Mouse (Mus musculus) neural tube, embryonic 12.5 days (tissue): Measurements from ENCODE around the gene Rsc1a1. TPM values are rescaled to one million over a fixed set of nuclear protein-coding genes. Genes with fewer than 3 reads are reported as not detected.

ENCODE experiments used
- ATAC-seq: fragments of 200-750 bp; cut with Nextera tagmentation; 2 replicates; pipeline ENCODE4 v1.8.0; 2017; ENCODE audit warnings: low read depth, mild to moderate bottlenecking, moderate TSS enrichment, moderate library complexity; ENCODE audit not compliant: low FRiP score
- H3K27ac ChIP-seq: fragments of 300-500 bp; sonication (generic); 2 replicates; pipeline ENCODE4 v1.5.1; 2016
- H3K27me3 ChIP-seq: fragments of 300-500 bp; sonication (generic); replicated peaks from 2 replicates; pipeline ENCODE4 v1.6.1; 2016; ENCODE audit warnings: mild to moderate bottlenecking
- H3K36me3 ChIP-seq: fragments of 300-500 bp; sonication (generic); 2 replicates; pipeline ENCODE4 v1.6.1; 2016; ENCODE audit warnings: mild to moderate bottlenecking
- H3K4me1 ChIP-seq: fragments of 300-500 bp; sonication (generic); 2 replicates; pipeline ENCODE4 v1.6.1; 2016
- H3K4me2 ChIP-seq: fragments of 300-500 bp; sonication (generic); replicated peaks from 2 replicates; pipeline ENCODE4 v1.6.1; 2016; ENCODE audit warnings: mild to moderate bottlenecking
- H3K4me3 ChIP-seq: fragments of 300-500 bp; sonication (generic); 2 replicates; pipeline ENCODE4 v1.5.1; 2016
- H3K9ac ChIP-seq: fragments of 300-500 bp; sonication (generic); 2 replicates; pipeline ENCODE4 v1.6.1; 2016; ENCODE audit warnings: mild to moderate bottlenecking
- H3K9me3 ChIP-seq: fragments of 300-500 bp; sonication (generic); 2 replicates; pipeline ENCODE4 v1.6.1; 2016; ENCODE audit warnings: mild to moderate bottlenecking
- WGBS: fragments of 180-500 bp; shearing (Covaris S2); methylation state at CpG from one replicate; pipeline ENCODE4 v1.1.7; 2016; 5-methylcytosine and 5-hydroxymethylcytosine counted together
- polyA plus RNA-seq: library from polyadenylated mRNA; unstranded; fragments of >200 nt; fragmentation: Nextera tagmentation; extraction: Ambion mirVana; gene quantifications from 2 replicates; pipeline ENCODE4 v1.2.1, GENCODE M21; 2016

Gene Rsc1a1
- polyA plus RNA-seq: 1.2 TPM in 1 of 2 replicates, not detected in the other

DNA sequence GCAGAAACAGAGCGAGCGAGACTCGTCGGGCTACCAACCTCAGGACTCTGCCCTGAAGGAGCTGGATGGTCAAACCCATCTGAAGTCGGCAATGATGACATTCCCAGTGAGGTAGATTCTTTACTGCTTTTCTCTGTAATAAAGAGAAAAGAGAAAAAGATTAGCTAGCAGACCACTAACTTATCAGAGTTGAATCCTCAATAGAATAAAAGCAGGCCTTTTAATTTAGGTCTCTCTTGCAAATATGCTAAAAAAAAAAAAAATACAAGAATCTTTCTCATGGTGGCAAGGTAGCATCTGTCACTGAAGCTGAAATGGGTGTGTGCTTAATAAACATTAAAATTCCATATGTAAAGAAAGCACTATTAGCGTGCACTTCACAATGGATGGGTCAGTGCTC lies at the start of gene Rsc1a1:
Gene Rsc1a1, minus strand, starts transcription at position 101 of the 400 bp plus-strand sequence.
- Histone ChIP-seq H3K4me2 (no peak within 1 kb of the TSS), H3K4me3 (no peak within 1 kb of the TSS), H3K36me3 (peaks cover 62% of the 10 kb centered on the region), H3K27me3 (no peaks in the 10 kb centered on the region), H3K9ac (no peak within 1 kb of the TSS), H3K9me3 (no peaks in the 10 kb centered on the region), H3K27ac (no peak within 1 kb of the TSS), H3K4me1 (no peaks in the 10 kb centered on the region)
- ATAC-seq: no peak
- WGBS: 90% methylated on average over 6 of the region's 6 CpGs

DNA sequence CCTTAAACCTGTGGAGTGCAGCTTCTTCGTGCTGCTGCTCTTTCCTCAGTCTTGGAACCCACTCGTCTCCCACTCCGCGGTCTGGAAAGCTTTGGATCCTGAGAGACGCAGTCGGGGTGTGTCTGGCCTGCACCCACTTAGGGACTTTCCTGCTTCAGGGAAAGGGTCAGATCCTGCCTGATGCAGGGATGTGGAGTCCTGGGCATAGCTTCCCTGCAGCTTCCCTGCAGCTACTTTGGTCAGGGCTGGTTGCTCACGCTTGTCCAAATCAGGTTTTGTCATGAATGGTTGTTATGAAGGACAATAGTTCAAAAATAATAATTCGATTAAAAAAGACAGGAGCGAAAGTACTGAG lies 49.8 kb upstream of the Rsc1a1 start:
- no peaks in the 10 kb centered on the region for H3K36me3 ChIP-seq
- no peak overlapping the region for H3K27ac ChIP-seq
- 25% methylated on average over 9 of the region's 9 CpGs for WGBS
- peak overlapping the region; percentile 18 for H3K4me3 ChIP-seq
- no peaks in the 10 kb centered on the region for H3K27me3 ChIP-seq
- peaks cover 3% of the 10 kb centered on the region for H3K4me1 ChIP-seq
- H3K4me2 ChIP-seq: peak overlapping the region; percentile 58
- H3K9ac ChIP-seq: peak overlapping the region; percentile 2; the same call in 1 of the 2 replicates
- no peaks in the 10 kb centered on the region for H3K9me3 ChIP-seq
- no peak for ATAC-seq

DNA sequence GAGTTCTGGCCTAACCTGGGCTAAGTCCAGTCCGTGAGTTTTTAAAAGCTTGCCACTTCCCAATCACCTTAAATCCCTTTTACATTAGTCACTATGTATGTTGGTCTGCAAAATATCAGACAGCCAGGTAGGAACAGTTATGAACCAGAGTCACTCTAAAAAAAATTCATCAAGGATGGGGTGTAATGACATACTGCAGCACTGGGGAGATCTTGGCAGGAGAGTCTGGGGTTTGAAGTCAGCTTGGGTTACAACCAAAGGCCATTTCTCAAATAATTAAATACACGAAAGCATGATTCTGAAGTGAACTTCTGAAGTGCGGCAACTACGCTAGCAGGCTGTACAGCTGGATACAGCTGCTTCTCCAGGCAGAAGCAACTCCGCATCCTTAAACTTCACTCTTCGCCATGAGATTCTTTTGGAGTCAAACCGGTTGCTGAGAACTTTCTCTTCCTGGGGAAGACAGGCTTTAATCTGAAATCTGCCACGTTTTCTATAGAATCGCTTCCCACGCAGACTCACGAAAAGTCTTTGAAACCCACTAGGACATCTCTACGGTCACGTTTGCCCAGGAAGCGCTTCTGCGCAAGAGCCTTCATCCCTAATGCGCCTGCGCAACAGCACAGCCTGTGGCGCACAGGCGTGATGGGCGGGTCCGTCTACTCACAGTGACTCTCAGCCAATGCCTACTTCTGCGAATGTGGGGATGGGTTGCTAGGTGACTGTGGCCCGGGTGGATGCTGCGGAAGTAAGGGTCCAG lies 49.2 kb upstream of the Rsc1a1 start:
- Histone ChIP-seq H3K4me3 (peak overlapping the region; percentile 18), H3K9ac (peak overlapping the region; percentile 2; the same call in 1 of the 2 replicates), H3K36me3 (no peaks in the 10 kb centered on the region), H3K4me1 (peaks cover 3% of the 10 kb centered on the region), H3K27me3 (no peaks in the 10 kb centered on the region), H3K27ac (no peak overlapping the region), H3K9me3 (no peaks in the 10 kb centered on the region), H3K4me2 (peak overlapping the region; percentile 58)
- WGBS: 9% methylated on average over 24 of the region's 24 CpGs
- peak; percentile 98 for ATAC-seq

DNA sequence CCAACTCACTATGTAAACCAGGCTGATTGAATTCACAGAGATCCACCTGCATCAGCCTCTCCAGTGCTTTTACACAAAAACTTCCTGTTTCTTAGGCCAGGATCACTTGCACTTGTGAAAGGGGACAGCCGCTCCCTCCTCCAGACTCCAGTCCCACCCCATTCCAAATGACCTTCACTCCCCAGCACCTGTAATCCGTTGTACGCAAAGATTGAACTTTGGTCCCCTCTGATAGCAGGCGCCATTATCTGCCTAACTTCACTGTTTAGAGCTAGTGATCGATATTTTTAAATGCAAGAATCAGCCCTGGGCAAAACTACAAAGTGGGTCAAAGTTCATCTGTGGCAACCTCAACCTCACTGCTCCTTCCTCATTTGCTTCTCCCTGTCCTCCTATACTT lies 46.4 kb upstream of the Rsc1a1 start:
- Histone ChIP-seq H3K27ac (no peak overlapping the region), H3K9me3 (no peaks in the 10 kb centered on the region), H3K27me3 (no peaks in the 10 kb centered on the region), H3K4me1 (peaks cover 3% of the 10 kb centered on the region), H3K4me3 (no peak overlapping the region), H3K36me3 (no peaks in the 10 kb centered on the region), H3K9ac (no peak overlapping the region), H3K4me2 (no peak overlapping the region)
- 79% methylated on average over 5 of the region's 5 CpGs for WGBS
- ATAC-seq: no peak

DNA sequence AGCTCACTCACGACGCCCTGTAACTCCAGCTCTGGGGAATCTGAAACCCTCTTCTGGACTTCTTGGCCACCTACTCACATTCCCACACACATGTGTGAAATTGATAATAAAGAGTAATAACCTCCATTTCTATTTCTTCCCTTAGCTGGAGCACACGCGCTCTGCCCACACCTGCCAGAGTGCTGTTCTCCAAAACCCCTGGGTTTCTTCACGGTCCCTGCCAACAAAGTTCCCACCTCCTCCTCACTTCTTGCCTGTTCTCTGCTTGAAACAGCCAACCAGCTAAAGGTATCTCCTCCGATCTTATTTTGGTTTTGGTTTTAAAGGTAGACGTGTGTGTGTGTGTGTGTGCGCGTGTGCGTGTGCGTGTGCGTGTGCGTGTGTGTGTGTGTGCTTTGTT lies 45.0 kb upstream of the Rsc1a1 start:
- H3K27me3 ChIP-seq: no peaks in the 10 kb centered on the region
- no peak overlapping the region for H3K27ac ChIP-seq
- 86% methylated on average over 13 of the region's 13 CpGs for WGBS
- H3K9ac ChIP-seq: no peak overlapping the region
- no peak for ATAC-seq
- H3K4me2 ChIP-seq: no peak overlapping the region
- no peaks in the 10 kb centered on the region for H3K36me3 ChIP-seq
- no peaks in the 10 kb centered on the region for H3K9me3 ChIP-seq
- peaks cover 3% of the 10 kb centered on the region for H3K4me1 ChIP-seq
- no peak overlapping the region for H3K4me3 ChIP-seq

DNA sequence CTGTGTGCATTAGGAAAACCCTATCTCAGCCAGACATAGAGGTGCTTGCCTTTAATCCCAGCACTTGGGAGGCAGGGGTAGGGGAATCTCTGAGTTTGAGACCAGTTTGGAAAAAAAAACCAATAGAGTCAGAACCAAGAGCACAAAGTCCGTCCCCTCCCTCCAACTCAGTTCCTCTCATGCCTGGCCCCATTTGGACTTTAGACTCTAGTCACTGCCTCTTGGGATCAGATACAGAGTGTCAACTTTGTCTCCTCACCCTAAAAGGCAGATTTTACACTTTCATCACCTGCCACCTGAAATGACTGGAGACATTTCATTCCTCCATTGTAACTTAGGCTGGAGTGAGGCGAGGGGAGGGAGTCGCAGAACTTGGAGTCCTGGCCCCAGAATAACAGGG lies 43.9 kb upstream of the Rsc1a1 start:
- Histone ChIP-seq H3K4me2 (no peak overlapping the region), H3K27me3 (no peaks in the 10 kb centered on the region), H3K9ac (no peak overlapping the region), H3K4me1 (no peaks in the 10 kb centered on the region), H3K27ac (no peak overlapping the region), H3K9me3 (no peaks in the 10 kb centered on the region), H3K36me3 (no peaks in the 10 kb centered on the region), H3K4me3 (no peak overlapping the region)
- ATAC-seq: no peak
- 87% methylated on average over 3 of the region's 3 CpGs for whole genome bisulfite sequencing

DNA sequence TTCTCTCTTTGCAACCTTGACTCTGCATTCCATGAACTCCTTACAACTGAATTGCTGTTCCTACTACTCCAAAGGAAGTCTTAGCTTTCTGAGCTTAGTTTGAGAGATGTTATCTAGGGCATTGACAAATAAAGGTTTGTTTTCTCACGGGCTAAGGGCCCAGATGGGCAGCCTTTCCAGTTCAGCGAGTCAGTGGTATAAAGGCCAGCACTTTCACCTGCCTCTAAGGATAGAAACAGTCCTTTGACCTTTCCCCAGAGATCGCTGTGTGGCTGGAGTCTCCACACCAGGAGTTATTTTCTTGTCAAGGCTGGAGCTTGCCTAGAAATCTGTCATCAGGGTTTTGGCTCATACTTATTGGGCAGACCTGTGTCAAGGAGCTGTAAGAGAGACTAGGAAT lies 40.3 kb upstream of the Rsc1a1 start:
- H3K27ac ChIP-seq: no peak overlapping the region
- no peak overlapping the region for H3K4me2 ChIP-seq
- H3K36me3 ChIP-seq: no peaks in the 10 kb centered on the region
- H3K9ac ChIP-seq: no peak overlapping the region
- 75% methylated on average over 3 of the region's 3 CpGs for WGBS
- H3K9me3 ChIP-seq: no peaks in the 10 kb centered on the region
- ATAC-seq: no peak
- H3K4me3 ChIP-seq: no peak overlapping the region
- peaks cover 13% of the 10 kb centered on the region for H3K4me1 ChIP-seq
- no peaks in the 10 kb centered on the region for H3K27me3 ChIP-seq

DNA sequence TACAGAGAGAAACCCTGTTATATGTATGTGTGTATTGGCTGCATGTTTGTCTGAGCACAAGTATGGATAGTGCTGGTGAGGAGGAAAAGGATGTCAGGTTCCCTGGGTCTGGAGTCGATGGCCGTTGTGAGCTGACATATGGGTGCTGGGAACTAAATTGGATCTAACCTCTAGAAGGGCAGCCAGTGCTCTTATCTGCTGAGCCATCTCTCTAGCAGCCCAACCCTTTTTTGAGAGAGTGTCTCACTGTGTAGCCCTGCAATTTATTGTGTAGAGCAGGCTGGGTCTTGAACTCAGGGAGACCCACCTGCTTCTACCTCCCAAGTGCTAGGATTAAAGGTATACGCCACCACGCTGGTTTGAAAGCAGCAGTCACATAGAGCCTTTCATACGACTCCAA lies 39.9 kb upstream of the Rsc1a1 start:
- Histone ChIP-seq H3K9ac (no peak overlapping the region), H3K4me3 (no peak overlapping the region), H3K9me3 (no peaks in the 10 kb centered on the region), H3K27ac (no peak overlapping the region), H3K27me3 (no peaks in the 10 kb centered on the region), H3K4me1 (peaks cover 13% of the 10 kb centered on the region), H3K4me2 (no peak overlapping the region), H3K36me3 (no peaks in the 10 kb centered on the region)
- no peak for ATAC-seq
- WGBS: 89% methylated on average over 5 of the region's 5 CpGs

DNA sequence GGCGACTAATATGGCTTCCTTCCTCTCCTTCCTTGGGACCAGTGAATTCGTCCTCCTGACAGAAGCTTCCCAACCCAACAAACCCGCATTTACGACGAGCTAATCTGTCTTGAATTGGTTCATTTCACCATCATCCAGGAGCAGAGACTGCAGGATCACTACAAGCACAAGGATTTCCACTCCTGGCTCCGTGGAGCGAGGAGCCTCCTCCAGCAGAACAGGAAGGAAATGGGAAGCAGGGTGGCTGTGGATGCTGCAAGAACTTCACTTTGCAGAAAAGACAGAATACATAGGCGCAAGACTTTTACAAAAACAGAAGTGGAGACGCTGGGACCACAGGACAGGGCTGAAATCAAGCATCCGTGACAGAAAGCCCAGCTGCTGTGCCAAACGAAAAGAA lies 39.2 kb upstream of the Rsc1a1 start:
- 66% methylated on average over 11 of the region's 11 CpGs for WGBS
- Histone ChIP-seq H3K4me2 (no peak overlapping the region), H3K27me3 (no peaks in the 10 kb centered on the region), H3K4me1 (peaks cover 13% of the 10 kb centered on the region), H3K27ac (no peak overlapping the region), H3K36me3 (0 out of 2 replicates have a peak, but pooled peaks cover 5% of the 10 kb centered on the region), H3K4me3 (no peak overlapping the region), H3K9ac (no peak overlapping the region), H3K9me3 (no peaks in the 10 kb centered on the region)
- ATAC-seq: no peak

DNA sequence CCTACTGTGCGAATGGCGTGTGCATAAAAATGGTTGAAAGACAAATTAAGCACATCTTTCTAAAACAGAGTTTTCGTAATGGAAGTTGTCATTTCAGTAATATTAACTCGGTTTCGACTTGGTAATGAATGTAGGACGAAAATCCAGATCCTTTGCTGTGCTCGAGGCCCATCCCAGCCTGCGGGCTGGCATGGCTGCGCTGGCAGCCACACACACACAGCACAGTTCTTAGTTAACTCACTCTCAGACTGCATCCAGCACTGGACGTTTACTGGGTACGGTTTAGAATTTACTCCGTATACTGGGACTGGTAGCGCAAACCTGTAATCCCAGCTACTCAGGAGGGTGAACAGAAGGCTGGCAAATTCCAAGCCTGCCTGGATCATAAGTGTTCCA lies 38.3 kb upstream of the Rsc1a1 start:
- 9% methylated on average over 13 of the region's 13 CpGs for whole genome bisulfite sequencing
- ATAC-seq: peak; percentile 76
- no peaks in the 10 kb centered on the region for H3K27me3 ChIP-seq
- peak overlapping the region; percentile 96 for H3K4me2 ChIP-seq
- H3K27ac ChIP-seq: no peak overlapping the region
- no peaks in the 10 kb centered on the region for H3K9me3 ChIP-seq
- H3K9ac ChIP-seq: peak overlapping the region; percentile 97
- H3K4me3 ChIP-seq: peak overlapping the region; percentile 99
- H3K4me1 ChIP-seq: peaks cover 13% of the 10 kb centered on the region
- 0 out of 2 replicates have a peak, but pooled peaks cover 5% of the 10 kb centered on the region for H3K36me3 ChIP-seq

DNA sequence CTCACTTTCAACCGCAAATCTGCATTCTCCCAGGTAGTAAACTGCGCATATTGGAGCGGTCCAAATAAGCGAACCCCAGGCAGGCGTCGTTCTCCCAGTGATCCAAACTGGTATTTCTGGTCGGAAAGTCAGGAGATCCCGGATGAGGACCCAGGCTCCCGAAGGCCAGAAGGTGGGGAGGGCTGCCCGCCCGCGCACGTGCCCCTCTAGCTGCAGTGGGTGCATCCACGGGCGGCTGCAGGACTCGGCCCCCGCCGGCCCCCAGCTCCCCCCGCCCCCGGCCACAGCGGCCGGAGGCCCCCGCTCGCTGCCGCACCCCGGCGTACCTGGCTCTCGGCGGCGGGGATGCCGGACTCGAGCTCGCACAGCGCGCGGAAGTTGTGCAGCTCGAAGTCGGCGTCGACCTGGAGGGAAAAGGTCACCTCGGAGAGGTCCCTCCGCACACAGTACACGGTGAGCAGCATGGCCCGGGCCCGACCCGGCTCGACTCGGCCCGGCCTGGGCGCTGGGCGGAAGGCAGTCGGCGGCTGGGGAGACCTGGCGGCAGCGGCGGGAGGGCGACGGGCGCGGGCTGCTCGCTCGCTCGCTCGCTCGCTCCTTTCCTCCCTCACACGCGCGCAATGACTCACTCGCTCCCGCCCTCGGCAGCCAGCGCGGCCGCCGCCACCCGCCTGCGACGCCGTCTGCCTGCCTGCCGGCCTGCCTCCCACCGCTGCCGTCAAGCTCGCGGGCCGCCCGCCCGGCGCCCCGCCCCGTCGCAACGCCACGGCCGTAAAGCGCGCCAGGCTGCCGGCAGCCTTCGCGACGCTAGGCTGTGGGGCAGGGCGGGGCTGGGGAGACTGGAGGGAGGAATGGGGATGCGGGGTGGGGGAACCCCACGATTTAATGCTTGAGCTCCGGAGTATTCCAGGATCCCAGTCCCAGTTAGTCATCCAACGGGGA lies 37.6 kb upstream of the Rsc1a1 start, which contains the start of gene Ddi2:
Gene Ddi2, minus strand, starts transcription at position 689 of the 942 bp plus-strand sequence.
- peak within 1 kb of the TSS; percentile 70 for H3K27ac ChIP-seq
- ATAC-seq: peak; percentile 87
- WGBS: under 1% methylated on average over 96 of the region's 105 CpGs
- H3K36me3 ChIP-seq: 0 out of 2 replicates have a peak, but pooled peaks cover 5% of the 10 kb centered on the region
- H3K9ac ChIP-seq: peak within 1 kb of the TSS; percentile 97
- no peaks in the 10 kb centered on the region for H3K9me3 ChIP-seq
- peaks cover 13% of the 10 kb centered on the region for H3K4me1 ChIP-seq
- H3K4me2 ChIP-seq: peak within 1 kb of the TSS; percentile 96
- peak within 1 kb of the TSS; percentile 99 for H3K4me3 ChIP-seq
- no peaks in the 10 kb centered on the region for H3K27me3 ChIP-seq

DNA sequence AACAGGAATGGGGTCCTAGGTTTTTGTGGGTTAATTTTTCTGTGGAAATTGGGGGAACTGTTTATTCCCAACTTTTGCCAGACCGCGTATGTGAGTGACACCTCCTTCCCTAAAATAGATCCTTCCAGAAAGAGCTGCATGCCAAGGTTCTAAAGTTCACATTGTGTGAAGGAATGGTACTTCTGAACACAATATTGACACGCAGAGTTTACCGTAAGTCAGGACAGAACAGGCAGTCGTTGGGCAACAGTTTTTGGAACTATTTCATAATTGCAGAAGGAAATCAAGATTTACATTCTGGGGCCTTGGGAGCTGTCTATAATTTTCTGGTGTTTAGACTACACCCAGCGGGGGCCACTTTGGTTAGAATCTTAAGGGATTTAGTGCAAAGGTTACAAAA lies 36.6 kb upstream of the Rsc1a1 start:
- 84% methylated on average over 6 of the region's 6 CpGs for WGBS
- H3K4me2 ChIP-seq: peak overlapping the region; percentile 96
- peaks cover 13% of the 10 kb centered on the region for H3K4me1 ChIP-seq
- H3K4me3 ChIP-seq: peak overlapping the region; percentile 99; the same call in 1 of the 2 replicates
- H3K27me3 ChIP-seq: no peaks in the 10 kb centered on the region
- no peaks in the 10 kb centered on the region for H3K9me3 ChIP-seq
- 0 out of 2 replicates have a peak overlapping the region, but pooled peaks have one; percentile 9 for H3K9ac ChIP-seq
- H3K36me3 ChIP-seq: 0 out of 2 replicates have a peak, but pooled peaks cover 5% of the 10 kb centered on the region
- H3K27ac ChIP-seq: no peak overlapping the region
- no peak for ATAC-seq
